Mouse (Mus musculus) C2C12 (cell line): ENCODE measurements around the gene Rfx5.

Experiments used
- CTCF ChIP-seq: IDR thresholded peaks from one replicate; pipeline ENCODE4 v1.5.1; 2011; ENCODE audit not compliant: control insufficient read depth, insufficient read depth, insufficient read length
- MAX ChIP-seq: IDR thresholded peaks from one replicate; pipeline ENCODE4 v1.6.1; 2011; ENCODE audit warnings: mild to moderate bottlenecking, control low read depth

GRCm38 (mm10) chr3:95010396-95010795 lies 56.5 kb downstream of the Rfx5 start:
- TF ChIP-seq CTCF, result no peak
- TF ChIP-seq MAX, result no peak
